Mouse (Mus musculus): Measurements from ENCODE around the gene Soat2.

Soat2 gene

GRCm38 (mm10) chr15:102150301-102151135 lies at the start of gene Soat2:
Gene Soat2, plus strand, starts transcription at chr15:102150526.
- DNase-seq: no peak

- no peak for DNase-seq
Observed at GRCm38 (mm10) chr15:102100996-102101671, 49.2 kb upstream of the Soat2 start.

GRCm38 (mm10) chr15:102101672-102102541 lies 48.4 kb upstream of the Soat2 start:
- DNase-seq: peak; percentile 37

- peak; percentile 27 for DNase-seq
Observed at GRCm38 (mm10) chr15:102102548-102103121, 47.7 kb upstream of the Soat2 start.

GRCm38 (mm10) chr15:102103371-102103946 lies 46.9 kb upstream of the Soat2 start:
- no peak for DNase-seq

GRCm38 (mm10) chr15:102103947-102104555 lies 46.3 kb upstream of the Soat2 start:
- DNase-seq: no peak

- DNase-seq: peak; percentile 27
Observed at GRCm38 (mm10) chr15:102105360-102105759, 45.0 kb upstream of the Soat2 start.

GRCm38 (mm10) chr15:102105764-102106730 lies 44.3 kb upstream of the Soat2 start:
- peak; percentile 45 for DNase-seq

- DNase-seq: peak; percentile 42
Observed at GRCm38 (mm10) chr15:102106754-102107456, 43.4 kb upstream of the Soat2 start.

GRCm38 (mm10) chr15:102107689-102108573 lies 42.4 kb upstream of the Soat2 start:
- peak; percentile 65 for DNase-seq

- peak; percentile 74 for DNase-seq
Observed at GRCm38 (mm10) chr15:102108651-102109525, 41.4 kb upstream of the Soat2 start.

- peak; percentile 26 for DNase-seq
Observed at GRCm38 (mm10) chr15:102110271-102110670, 40.1 kb upstream of the Soat2 start.

- peak; percentile 26 for DNase-seq
Observed at GRCm38 (mm10) chr15:102110701-102111494, 39.4 kb upstream of the Soat2 start.

- DNase-seq: peak; percentile 42
Observed at GRCm38 (mm10) chr15:102111495-102111829, 38.9 kb upstream of the Soat2 start.

- no peak for DNase-seq
Observed at GRCm38 (mm10) chr15:102112181-102112580, 38.1 kb upstream of the Soat2 start.

- no peak for DNase-seq
Observed at GRCm38 (mm10) chr15:102112827-102113226, 37.5 kb upstream of the Soat2 start.

- no peak for DNase-seq
Observed at GRCm38 (mm10) chr15:102113674-102114073, 36.7 kb upstream of the Soat2 start.
